Mouse (Mus musculus) liver, embryonic 14 days (tissue): ENCODE measurements around the gene Mxra8. TPM values are rescaled to one million over a fixed set of nuclear protein-coding genes. Genes with fewer than 3 reads are reported as not detected.

Experiments used
- polyA plus RNA-seq: library from polyadenylated mRNA; depleted of rRNA; stranded (reverse); fragments of >200 nt; gene quantifications from 2 replicates; pipeline ENCODE4 v1.2.3, GENCODE M21; 2012; rRNA removed

Gene Mxra8
- 5.0 and 5.9 TPM in 2 replicates for polyA plus RNA-seq

GRCm38 (mm10) chr4:155839483-155839910 lies at the start of gene Mxra8:
Mxra8 (plus strand) TSS chr4:155839680.

GRCm38 (mm10) chr4:155790021-155790489 lies 49.4 kb upstream of the Mxra8 start, which contains the start of gene Ankrd65:
Ankrd65 (plus strand) TSS chr4:155790439.

GRCm38 (mm10) chr4:155802741-155803339 lies 36.6 kb upstream of the Mxra8 start, which contains the start of gene Mrpl20:
Mrpl20 (plus strand) TSS chr4:155802878.

GRCm38 (mm10) chr4:155811929-155812664 lies 27.4 kb upstream of the Mxra8 start, which contains the start of gene Ccnl2:
Ccnl2 (plus strand) TSS chr4:155812489.

GRCm38 (mm10) chr4:155831205-155831766 lies 8.2 kb upstream of the Mxra8 start, which contains the start of gene Aurkaip1:
Aurkaip1 (plus strand) TSS chr4:155831272.

GRCm38 (mm10) chr4:155846871-155847578 lies 7.5 kb downstream of the Mxra8 start, which contains the start of gene Dvl1:
Dvl1 (plus strand) TSS chr4:155847402.

GRCm38 (mm10) chr4:155863001-155863400 lies 23.5 kb downstream of the Mxra8 start, which contains the start of gene Tas1r3:
Tas1r3 (minus strand) TSS chr4:155863362.

GRCm38 (mm10) chr4:155869317-155870033 lies 30.0 kb downstream of the Mxra8 start, which contains the start of the genes Cptp and Ints11:
Cptp (minus strand) TSS chr4:155869440.
Ints11 (plus strand) TSS chr4:155869546.

GRCm38 (mm10) chr4:155891551-155892001 lies 52.1 kb downstream of the Mxra8 start, which contains the start of the genes Pusl1 and Acap3:
Pusl1 (minus strand) TSS chr4:155891781.
Acap3 (plus strand) TSS chr4:155891822.

Other genes with a start within 250 kb of the Mxra8 start
- gene Slc35e2, start 238.3 kb upstream of the Mxra8 start, polyA plus RNA-seq = 3.9 and 5.0 TPM in 2 replicates
- 19.8 and 24.5 TPM in 2 replicates for gene Cdk11b, start 214.8 kb upstream of the Mxra8 start, polyA plus RNA-seq
- not detected in 2 replicates for gene Gm10563, start 194.3 kb upstream of the Mxra8 start, polyA plus RNA-seq
- gene Mmp23, start 186.3 kb upstream of the Mxra8 start, polyA plus RNA-seq = 4.6 TPM in 2 replicates
- 4.1 and 4.6 TPM in 2 replicates for gene Mib2, start 170.5 kb upstream of the Mxra8 start, polyA plus RNA-seq
- 0.39 and 0.52 TPM in 2 replicates for gene Fndc10, start 145.3 kb upstream of the Mxra8 start, polyA plus RNA-seq
- gene Ssu72, start 134.9 kb upstream of the Mxra8 start, polyA plus RNA-seq = 35.5 and 42.0 TPM in 2 replicates
- 0.09 and 0.20 TPM in 2 replicates for gene Tmem240, start 104.9 kb upstream of the Mxra8 start, polyA plus RNA-seq
- gene Atad3a, start 78.6 kb upstream of the Mxra8 start, polyA plus RNA-seq = 37.8 and 42.2 TPM in 2 replicates
- gene Vwa1, start 65.0 kb upstream of the Mxra8 start, polyA plus RNA-seq = 0.12 and 0.18 TPM in 2 replicates
- gene Tmem88b, start 53.8 kb upstream of the Mxra8 start, polyA plus RNA-seq = 0.29 TPM in 2 replicates
- gene Ankrd65, start 49.2 kb upstream of the Mxra8 start, polyA plus RNA-seq = 0.02 TPM in 1 of 2 replicates, not detected in the other
- 68.5 and 74.1 TPM in 2 replicates for gene Mrpl20, start 36.8 kb upstream of the Mxra8 start, polyA plus RNA-seq
- gene Ccnl2, start 27.2 kb upstream of the Mxra8 start, polyA plus RNA-seq = 66.5 and 75.1 TPM in 2 replicates
- gene Aurkaip1, start 8.4 kb upstream of the Mxra8 start, polyA plus RNA-seq = 76.4 and 80.4 TPM in 2 replicates
- 18.2 and 20.1 TPM in 2 replicates for gene Dvl1, start 7.7 kb downstream of the Mxra8 start, polyA plus RNA-seq
- 0.06 and 0.08 TPM in 2 replicates for gene Tas1r3, start 23.7 kb downstream of the Mxra8 start, polyA plus RNA-seq
- gene Cptp, start 29.8 kb downstream of the Mxra8 start, polyA plus RNA-seq = 4.5 and 5.1 TPM in 2 replicates
- 19.9 and 22.3 TPM in 2 replicates for gene Ints11, start 29.9 kb downstream of the Mxra8 start, polyA plus RNA-seq
- gene Pusl1, start 52.1 kb downstream of the Mxra8 start, polyA plus RNA-seq = 14.5 and 17.2 TPM in 2 replicates
- gene Acap3, start 52.1 kb downstream of the Mxra8 start, polyA plus RNA-seq = 6.8 and 9.2 TPM in 2 replicates
- gene Ube2j2, start 104.2 kb downstream of the Mxra8 start, polyA plus RNA-seq = 34.7 and 36.6 TPM in 2 replicates
- 32.6 and 35.9 TPM in 2 replicates for gene C1qtnf12, start 122.6 kb downstream of the Mxra8 start, polyA plus RNA-seq
- gene B3galt6, start 153.0 kb downstream of the Mxra8 start, polyA plus RNA-seq = 2.1 and 2.8 TPM in 2 replicates
- gene Sdf4, start 153.2 kb downstream of the Mxra8 start, polyA plus RNA-seq = 30.4 and 33.1 TPM in 2 replicates
- gene Tnfrsf4, start 174.2 kb downstream of the Mxra8 start, polyA plus RNA-seq = 0.85 and 1.0 TPM in 2 replicates
- gene Tnfrsf18, start 186.5 kb downstream of the Mxra8 start, polyA plus RNA-seq = 0.15 and 0.24 TPM in 2 replicates
- 0.43 and 0.44 TPM in 2 replicates for gene Ttll10, start 219.7 kb downstream of the Mxra8 start, polyA plus RNA-seq